Mouse (Mus musculus): ENCODE measurements around the gene Arid2.

GRCm38 (mm10) chr15:96293444-96293843, 6.1 kb downstream of the Arid2 start:
- TF ChIP-seq CHD2 (IDR thresholded peaks at IDR 0.05; ENCODE audit: low read length), result no peak
- no peak for TF ChIP-seq ZMIZ1 (IDR thresholded peaks at IDR 0.05; ENCODE audit: low read depth, low read length)
- no peak for TF ChIP-seq CTCF (IDR thresholded peaks at IDR 0.05 in 2 of 3, conservative IDR thresholded peaks at IDR 0.05 in 1 of 3; ENCODE audit: control insufficient read depth in 1 of 3, insufficient read depth in 1 of 3, low read depth in 2 of 3, low read length in 3 of 3, poor library complexity in 1 of 3, severe bottlenecking in 1 of 3)
- no peak for TF ChIP-seq SMC3 (IDR thresholded peaks at IDR 0.05; ENCODE audit: low read depth, low read length)
- TF ChIP-seq POLR2A (IDR thresholded peaks at IDR 0.05; ENCODE audit: control insufficient read depth in 1 of 2, insufficient read depth in 1 of 2, low read depth in 1 of 2, low read length in 2 of 2, poor library complexity in 1 of 2), result no peak
- no peak for TF ChIP-seq TBP (IDR thresholded peaks at IDR 0.05; ENCODE audit: low read depth, low read length)
- TF ChIP-seq POLR2AphosphoS5 (IDR thresholded peaks at IDR 0.05; ENCODE audit: borderline replicate concordance, low read depth, low read length), result no peak
- TF ChIP-seq MAFK (IDR thresholded peaks at IDR 0.05; ENCODE audit: borderline replicate concordance, low read depth, low read length), result no peak

All from MEL (cell line).